Mouse (Mus musculus) liver, embryonic 15.5 days (tissue): ENCODE measurements around the gene Adi1. TPM values are rescaled to one million over a fixed set of nuclear protein-coding genes. Genes with fewer than 3 reads are reported as not detected.

ENCODE experiments used
- ATAC-seq: fragments of 200-750 bp; cut with Nextera tagmentation; 2 replicates; pipeline ENCODE4 v1.8.0; 2017; ENCODE audit warnings: moderate number of reproducible peaks, mild to moderate bottlenecking, moderate library complexity; ENCODE audit not compliant: insufficient read depth
- H3K27ac ChIP-seq: fragments of 300-500 bp; sonication (generic); replicated peaks from 2 replicates; pipeline ENCODE4 v1.5.1; 2015; ENCODE audit warnings: mild to moderate bottlenecking, inconsistent platforms
- H3K27me3 ChIP-seq: fragments of 300-500 bp; sonication (generic); 2 replicates; pipeline ENCODE4 v1.6.1; 2015; ENCODE audit warnings: mild to moderate bottlenecking, inconsistent platforms
- H3K36me3 ChIP-seq: fragments of 300-500 bp; sonication (generic); replicated peaks from 2 replicates; pipeline ENCODE4 v1.6.1; 2015; ENCODE audit warnings: moderate library complexity, mild to moderate bottlenecking, inconsistent platforms
- H3K4me1 ChIP-seq: fragments of 300-500 bp; sonication (generic); replicated peaks from 2 replicates; pipeline ENCODE4 v1.6.1; 2015; ENCODE audit warnings: inconsistent platforms
- H3K4me2 ChIP-seq: fragments of 300-500 bp; sonication (generic); 2 replicates; pipeline ENCODE4 v1.6.1; 2015; ENCODE audit warnings: moderate library complexity, mild to moderate bottlenecking, inconsistent platforms
- H3K4me3 ChIP-seq: fragments of 300-500 bp; sonication (generic); replicated peaks from 2 replicates; pipeline ENCODE4 v1.5.1; 2015; ENCODE audit warnings: mild to moderate bottlenecking, inconsistent platforms
- H3K9ac ChIP-seq: fragments of 300-500 bp; sonication (generic); 2 replicates; pipeline ENCODE4 v1.6.1; 2015; ENCODE audit warnings: moderate library complexity, mild to moderate bottlenecking, inconsistent platforms
- H3K9me3 ChIP-seq: fragments of 300-500 bp; sonication (generic); replicated peaks from 2 replicates; pipeline ENCODE4 v1.6.1; 2016; ENCODE audit warnings: inconsistent platforms
- WGBS: fragments of 180-500 bp; shearing (Covaris S2); methylation state at CpG from one replicate; pipeline ENCODE4 v1.1.7; 2015; ENCODE audit warnings: mixed read lengths; ENCODE audit not compliant: insufficient replicate concordance; 5-methylcytosine and 5-hydroxymethylcytosine counted together
- polyA plus RNA-seq: library from polyadenylated mRNA; unstranded; fragments of >200 nt; fragmentation: Nextera tagmentation; extraction: Ambion mirVana; gene quantifications from 2 replicates; pipeline ENCODE4 v1.2.1, GENCODE M21; 2015

Gene Adi1
- polyA plus RNA-seq, 1 experiment from 2014 or later = 53.4 TPM

GRCm38 (mm10) chr12:28694776-28695175 is 19.7 kb downstream of the Adi1 start:
- no peak for ATAC-seq
- Histone ChIP-seq H3K27me3 (no peaks in the 10 kb centered on the region), H3K9me3 (no peaks in the 10 kb centered on the region), H3K4me2 (no peak overlapping the region), H3K4me3 (no peak overlapping the region), H3K27ac (no peak overlapping the region), H3K4me1 (no peaks in the 10 kb centered on the region; the same call in none of the 2 replicates), H3K36me3 (peaks cover 37% of the 10 kb centered on the region), H3K9ac (no peak overlapping the region)
- WGBS = 80% methylated on average over 7 of the region's 7 CpGs

- Histone ChIP-seq H3K27ac (no peak overlapping the region), H3K9ac (no peak overlapping the region), H3K4me1 (no peaks in the 10 kb centered on the region; the same call in none of the 2 replicates), H3K9me3 (no peaks in the 10 kb centered on the region), H3K4me2 (no peak overlapping the region), H3K27me3 (no peaks in the 10 kb centered on the region), H3K36me3 (peaks cover 19% of the 10 kb centered on the region), H3K4me3 (no peak overlapping the region)
- WGBS = 69% methylated on average over 14 of the region's 14 CpGs
- peak; percentile 42 for ATAC-seq
Measured at GRCm38 (mm10) chr12:28697821-28698595, 23.0 kb downstream of the Adi1 start.

- H3K9me3 ChIP-seq = no peaks in the 10 kb centered on the region
- peak; percentile 29; the same call in 1 of the 2 replicates for ATAC-seq
- peak overlapping the region; percentile 0; the same call in 1 of the 2 replicates for H3K27ac ChIP-seq
- no peak overlapping the region for H3K4me3 ChIP-seq
- H3K27me3 ChIP-seq = no peaks in the 10 kb centered on the region
- no peak overlapping the region for H3K4me2 ChIP-seq
- 70% methylated on average over 5 of the region's 5 CpGs for WGBS
- no peak overlapping the region for H3K9ac ChIP-seq
- H3K4me1 ChIP-seq = no peaks in the 10 kb centered on the region; the same call in none of the 2 replicates
- peaks cover 21% of the 10 kb centered on the region for H3K36me3 ChIP-seq
Measured at GRCm38 (mm10) chr12:28699086-28699485, 24.1 kb downstream of the Adi1 start.

GRCm38 (mm10) chr12:28699656-28700055 is 24.6 kb downstream of the Adi1 start:
- 20% methylated on average over 6 of the region's 6 CpGs for WGBS
- Histone ChIP-seq H3K9me3 (no peaks in the 10 kb centered on the region), H3K27me3 (no peaks in the 10 kb centered on the region), H3K4me2 (no peak overlapping the region), H3K4me1 (no peaks in the 10 kb centered on the region; the same call in none of the 2 replicates), H3K27ac (0 out of 2 replicates have a peak overlapping the region, but pooled peaks have one; percentile 0), H3K9ac (no peak overlapping the region), H3K36me3 (peaks cover 15% of the 10 kb centered on the region), H3K4me3 (no peak overlapping the region)
- no peak for ATAC-seq

GRCm38 (mm10) chr12:28700101-28700511 is 25.1 kb downstream of the Adi1 start:
- WGBS = 50% methylated on average over 3 of the region's 3 CpGs
- Histone ChIP-seq H3K9me3 (no peaks in the 10 kb centered on the region), H3K4me2 (no peak overlapping the region), H3K27ac (no peak overlapping the region), H3K9ac (no peak overlapping the region), H3K4me3 (no peak overlapping the region), H3K4me1 (no peaks in the 10 kb centered on the region; the same call in none of the 2 replicates), H3K27me3 (no peaks in the 10 kb centered on the region), H3K36me3 (peaks cover 12% of the 10 kb centered on the region)
- ATAC-seq = no peak

GRCm38 (mm10) chr12:28700561-28701025 is 25.6 kb downstream of the Adi1 start:
- 74% methylated on average over 19 of the region's 19 CpGs for WGBS
- no peaks in the 10 kb centered on the region for H3K9me3 ChIP-seq
- H3K27me3 ChIP-seq = no peaks in the 10 kb centered on the region
- no peak overlapping the region for H3K27ac ChIP-seq
- no peak overlapping the region for H3K9ac ChIP-seq
- no peak overlapping the region for H3K4me3 ChIP-seq
- peaks cover 12% of the 10 kb centered on the region for H3K36me3 ChIP-seq
- no peaks in the 10 kb centered on the region; the same call in none of the 2 replicates for H3K4me1 ChIP-seq
- ATAC-seq = no peak
- H3K4me2 ChIP-seq = no peak overlapping the region

- Histone ChIP-seq H3K9me3 (no peaks in the 10 kb centered on the region), H3K4me2 (no peak overlapping the region), H3K4me1 (no peaks in the 10 kb centered on the region; the same call in none of the 2 replicates), H3K4me3 (no peak overlapping the region), H3K27me3 (no peaks in the 10 kb centered on the region), H3K9ac (no peak overlapping the region), H3K27ac (no peak overlapping the region), H3K36me3 (peaks cover 7% of the 10 kb centered on the region; the same call in 1 of the 2 replicates)
- WGBS = 78% methylated on average over 11 of the region's 11 CpGs
- ATAC-seq = no peak
Measured at GRCm38 (mm10) chr12:28701302-28701701, 26.3 kb downstream of the Adi1 start.

- ATAC-seq = no peak
- WGBS = 65% methylated on average over 12 of the region's 12 CpGs
- no peak overlapping the region for H3K27ac ChIP-seq
- peaks cover 12% of the 10 kb centered on the region for H3K36me3 ChIP-seq
- no peak overlapping the region for H3K4me2 ChIP-seq
- H3K27me3 ChIP-seq = no peaks in the 10 kb centered on the region
- H3K4me1 ChIP-seq = no peaks in the 10 kb centered on the region
- H3K4me3 ChIP-seq = no peak overlapping the region
- no peak overlapping the region for H3K9ac ChIP-seq
- H3K9me3 ChIP-seq = no peaks in the 10 kb centered on the region
Measured at GRCm38 (mm10) chr12:28704381-28704780, 29.4 kb downstream of the Adi1 start.

- H3K27ac ChIP-seq = no peak overlapping the region
- H3K4me2 ChIP-seq = no peak overlapping the region
- WGBS = 78% methylated on average over 6 of the region's 6 CpGs
- no peak overlapping the region for H3K4me3 ChIP-seq
- H3K4me1 ChIP-seq = no peaks in the 10 kb centered on the region
- ATAC-seq = no peak
- H3K9me3 ChIP-seq = no peaks in the 10 kb centered on the region
- peaks cover 19% of the 10 kb centered on the region for H3K36me3 ChIP-seq
- H3K27me3 ChIP-seq = no peaks in the 10 kb centered on the region
- H3K9ac ChIP-seq = no peak overlapping the region
Measured at GRCm38 (mm10) chr12:28705204-28705603, 30.2 kb downstream of the Adi1 start.

- ATAC-seq = no peak
- Histone ChIP-seq H3K4me1 (no peaks in the 10 kb centered on the region), H3K4me3 (no peak overlapping the region), H3K27ac (no peak overlapping the region), H3K4me2 (no peak overlapping the region), H3K27me3 (no peaks in the 10 kb centered on the region), H3K36me3 (peaks cover 42% of the 10 kb centered on the region), H3K9ac (no peak overlapping the region), H3K9me3 (no peaks in the 10 kb centered on the region)
- 74% methylated on average over 4 of the region's 4 CpGs for WGBS
Measured at GRCm38 (mm10) chr12:28708154-28708553, 33.1 kb downstream of the Adi1 start.

GRCm38 (mm10) chr12:28710566-28711185 is 35.6 kb downstream of the Adi1 start:
- H3K4me2 ChIP-seq = no peak overlapping the region
- H3K9me3 ChIP-seq = no peaks in the 10 kb centered on the region
- no peaks in the 10 kb centered on the region for H3K27me3 ChIP-seq
- H3K36me3 ChIP-seq = peaks cover 46% of the 10 kb centered on the region
- H3K4me3 ChIP-seq = no peak overlapping the region
- no peak overlapping the region for H3K27ac ChIP-seq
- 0 out of 2 replicates have a peak, but pooled peaks cover 5% of the 10 kb centered on the region for H3K4me1 ChIP-seq
- 82% methylated on average over 22 of the region's 22 CpGs for WGBS
- no peak overlapping the region for H3K9ac ChIP-seq
- ATAC-seq = no peak
